Mouse (Mus musculus) spleen, adult 10 weeks (tissue): ENCODE results near the gene Mup7. TPM values are rescaled to one million over a fixed set of nuclear protein-coding genes. Genes with fewer than 3 reads are reported as not detected.

Experiments used
- polyA plus RNA-seq: library from polyadenylated mRNA; stranded (reverse); fragments of 350-450 nt; fragmentation: Illumina TruSeq; extraction: RNeasy Lipid Tissue Mini Kit (QIAGEN cat#74804); gene quantifications from one replicate; pipeline ENCODE4 v1.2.3, GENCODE M21; 2015; ENCODE audit warnings: low replicate concordance; ENCODE audit not compliant: insufficient read depth

The Mup7 gene
- not detected for polyA plus RNA-seq

DNA sequence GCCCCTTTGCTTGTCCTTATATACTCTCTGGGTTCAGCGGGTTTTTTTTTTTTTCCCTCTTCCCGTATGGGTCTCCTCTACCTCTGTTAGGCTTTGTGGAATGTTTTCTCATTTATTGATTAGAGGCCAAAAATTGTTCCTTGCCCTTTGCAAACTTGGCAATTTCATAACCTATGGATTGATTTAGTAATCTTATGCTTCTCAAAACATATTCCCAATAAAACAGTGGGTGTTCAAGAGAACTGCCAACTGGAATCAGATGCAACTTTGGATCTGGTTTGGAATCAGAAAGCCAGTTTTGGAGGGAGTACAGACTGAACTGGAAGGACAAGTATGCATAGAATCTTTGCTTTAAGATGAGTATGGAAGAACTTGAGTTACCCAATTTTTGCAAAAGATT lies at the start of gene Mup7:
Mup7 (minus strand) TSS at position 101 of the 400 bp plus-strand sequence.

Other genes starting within 250 kb of the Mup7 start
- gene Slc46a2, start 155.4 kb downstream of the Mup7 start, polyA plus RNA-seq = not detected
- gene Mup4, start 109.8 kb downstream of the Mup7 start, polyA plus RNA-seq = not detected
- gene Mup6, start 106.2 kb downstream of the Mup7 start, polyA plus RNA-seq = not detected
- gene Mup2, start 83.8 kb upstream of the Mup7 start, polyA plus RNA-seq = not detected
- gene Mup8, start 152.1 kb upstream of the Mup7 start, polyA plus RNA-seq = not detected